Mouse (Mus musculus) stomach, postnatal 0 days (tissue): ENCODE measurements around the gene Smc3. TPM values are rescaled to one million over a fixed set of nuclear protein-coding genes. Genes with fewer than 3 reads are reported as not detected.

ENCODE experiments used
- ATAC-seq: fragments of 200-750 bp; cut with Nextera tagmentation; 2 replicates; pipeline ENCODE4 v1.8.0; 2017; ENCODE audit not compliant: low FRiP score, low TSS enrichment
- DNase-seq: peaks from one replicate; pipeline ENCODE4 v3.0.0-alpha.2; 2016; ENCODE audit warnings: low spot score
- H3K27ac ChIP-seq: fragments of 300-500 bp; sonication (generic); replicated peaks from 2 replicates; pipeline ENCODE4 v1.5.1; 2014; ENCODE audit warnings: mild to moderate bottlenecking, control low read depth
- H3K27me3 ChIP-seq: fragments of 300-500 bp; sonication (generic); 2 replicates; pipeline ENCODE4 v1.6.1; 2014; ENCODE audit warnings: low read length; ENCODE audit not compliant: control insufficient read depth, insufficient read depth
- H3K36me3 ChIP-seq: fragments of 300-500 bp; sonication (generic); 2 replicates; pipeline ENCODE4 v1.6.1; 2014; ENCODE audit warnings: low read length, mixed read lengths; ENCODE audit not compliant: control insufficient read depth, insufficient read depth
- H3K4me1 ChIP-seq: fragments of 300-500 bp; sonication (generic); replicated peaks from 2 replicates; pipeline ENCODE4 v1.6.1; 2014; ENCODE audit warnings: antibody characterized with exemption; ENCODE audit not compliant: control insufficient read depth, insufficient read depth
- H3K4me2 ChIP-seq: fragments of 300-500 bp; sonication (generic); replicated peaks from 2 replicates; pipeline ENCODE4 v1.6.1; 2014; ENCODE audit warnings: low read depth, mild to moderate bottlenecking, control low read depth, moderate library complexity
- H3K4me3 ChIP-seq: fragments of 300-500 bp; sonication (generic); 2 replicates; pipeline ENCODE4 v1.5.1; 2014; ENCODE audit warnings: low read depth, low read length, control low read depth
- H3K9ac ChIP-seq: fragments of 300-500 bp; sonication (generic); 2 replicates; pipeline ENCODE4 v1.6.1; 2014; ENCODE audit warnings: mild to moderate bottlenecking, low read length, control low read depth, mixed read lengths
- H3K9me3 ChIP-seq: fragments of 300-500 bp; sonication (generic); 2 replicates; pipeline ENCODE4 v1.6.1; 2016; ENCODE audit warnings: low read length; ENCODE audit not compliant: control insufficient read depth
- CTCF ChIP-seq: IDR thresholded peaks from 2 replicates; pipeline ENCODE4 v1.5.1; 2016; ENCODE audit warnings: antibody characterized with exemption, low read depth, mild to moderate bottlenecking, moderate library complexity
- EP300 ChIP-seq: optimal IDR thresholded peaks from 2 replicates; pipeline ENCODE3; 2016; ENCODE audit warnings: antibody characterized with exemption
- WGBS: fragments of 180-500 bp; shearing (Covaris S2); extraction: QIAGEN DNeasy Blood & Tissue Kit; methylation state at CpG from one replicate; pipeline ENCODE4 v1.1.7; 2014; 5-methylcytosine and 5-hydroxymethylcytosine counted together
- polyA plus RNA-seq: library from polyadenylated mRNA; unstranded; fragments of >200 nt; fragmentation: Nextera tagmentation; extraction: Ambion mirVana; gene quantifications from 2 replicates; pipeline ENCODE4 v1.2.1, GENCODE M21; 2015

The Smc3 gene
- polyA plus RNA-seq, 1 experiment from 2014 or later = 27.0 TPM

DNA sequence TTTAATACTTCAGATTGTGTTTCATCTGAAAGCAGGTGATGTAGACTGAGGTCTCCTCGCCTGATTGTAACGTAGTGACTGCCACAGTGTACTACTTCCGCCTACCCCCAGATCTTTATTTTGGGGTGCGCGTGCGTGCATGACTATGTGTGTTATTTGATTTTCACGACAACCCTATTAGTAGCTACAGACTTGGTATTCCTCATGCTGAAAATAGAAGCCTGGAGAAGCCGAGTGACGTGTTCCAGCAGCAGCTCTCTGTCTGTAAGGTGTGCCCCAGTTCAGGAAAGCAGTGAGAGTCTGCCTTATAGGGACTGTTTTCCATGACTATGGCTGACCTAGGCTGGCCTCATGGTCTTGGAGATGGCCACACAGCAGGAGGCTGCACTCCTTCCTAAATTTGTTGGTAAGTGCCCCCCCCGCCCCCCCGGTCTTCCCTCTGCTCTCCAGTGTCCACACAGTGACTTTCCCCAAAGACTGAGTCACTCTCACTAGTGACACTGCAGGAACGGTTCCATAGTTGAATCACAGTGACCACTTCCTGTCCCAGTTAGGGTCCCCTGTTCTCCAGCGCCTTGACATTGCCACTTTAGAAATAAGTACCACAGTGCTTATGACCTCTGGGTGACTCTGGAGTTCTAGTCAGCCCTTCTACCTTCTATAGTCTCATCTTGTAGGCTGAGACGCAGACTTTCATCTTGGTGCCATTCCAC is 34.5 kb upstream of the Smc3 start:
- Histone ChIP-seq H3K9me3 (no peaks in the 10 kb centered on the region), H3K9ac (no peak overlapping the region), H3K4me1 (no peaks in the 10 kb centered on the region), H3K27me3 (no peaks in the 10 kb centered on the region), H3K4me3 (no peak overlapping the region), H3K27ac (no peak overlapping the region), H3K4me2 (no peak overlapping the region), H3K36me3 (no peaks in the 10 kb centered on the region)
- ATAC-seq = peak; percentile 12; the same call in 1 of the 2 replicates
- 91% methylated on average over 14 of the region's 14 CpGs for WGBS
- TF ChIP-seq EP300 = no peak
- TF ChIP-seq CTCF = no peak
- no peak for DNase-seq

- Histone ChIP-seq H3K4me2 (no peak overlapping the region), H3K36me3 (no peaks in the 10 kb centered on the region), H3K9me3 (no peaks in the 10 kb centered on the region), H3K4me3 (no peak overlapping the region), H3K4me1 (no peaks in the 10 kb centered on the region), H3K27ac (no peak overlapping the region), H3K9ac (no peak overlapping the region), H3K27me3 (no peaks in the 10 kb centered on the region)
- DNase-seq = peak; percentile 8
- 48% methylated on average over 11 of the region's 11 CpGs for WGBS
- TF ChIP-seq EP300 (no peak), CTCF (no peak)
- ATAC-seq = no peak
Measured at GRCm38 (mm10) chr19:53567864-53568263, 32.3 kb upstream of the Smc3 start.

DNA sequence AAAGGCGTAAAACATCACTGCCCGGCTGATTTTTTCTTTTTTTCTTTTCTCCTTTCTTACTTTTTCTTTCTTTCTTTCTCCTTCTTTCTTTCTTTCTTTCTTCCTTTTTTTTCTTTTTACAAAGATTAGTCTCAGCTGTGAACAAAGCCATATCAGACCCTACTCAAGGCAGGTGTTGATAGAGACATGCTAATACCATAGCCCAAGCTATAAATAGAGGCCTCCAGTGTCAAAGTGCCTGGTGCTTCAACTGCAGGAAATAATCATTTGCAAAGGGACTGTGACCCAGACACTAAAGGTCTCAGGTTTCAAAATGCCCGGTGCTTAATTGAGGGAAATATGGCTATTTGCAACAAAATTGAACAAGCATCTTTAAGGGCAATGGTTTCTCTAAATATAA is 31.6 kb upstream of the Smc3 start:
- Histone ChIP-seq H3K4me3 (no peak overlapping the region), H3K4me2 (no peak overlapping the region), H3K9me3 (no peaks in the 10 kb centered on the region), H3K27me3 (no peaks in the 10 kb centered on the region), H3K9ac (no peak overlapping the region), H3K36me3 (no peaks in the 10 kb centered on the region), H3K4me1 (no peaks in the 10 kb centered on the region), H3K27ac (no peak overlapping the region)
- TF ChIP-seq EP300 (no peak), CTCF (no peak)
- no peak for ATAC-seq
- 80% methylated on average over 3 of the region's 3 CpGs for WGBS
- DNase-seq = peak; percentile 4

- Histone ChIP-seq H3K9me3 (no peaks in the 10 kb centered on the region), H3K27ac (no peak overlapping the region), H3K27me3 (no peaks in the 10 kb centered on the region), H3K36me3 (no peaks in the 10 kb centered on the region), H3K4me1 (no peaks in the 10 kb centered on the region), H3K4me2 (no peak overlapping the region), H3K9ac (no peak overlapping the region), H3K4me3 (no peak overlapping the region)
- TF ChIP-seq CTCF (no peak), EP300 (no peak)
- ATAC-seq (no peak), DNase-seq (peak; percentile 14)
- WGBS = 73% methylated on average over 4 of the region's 4 CpGs
Measured at GRCm38 (mm10) chr19:53571056-53571455, 29.1 kb upstream of the Smc3 start.

DNA sequence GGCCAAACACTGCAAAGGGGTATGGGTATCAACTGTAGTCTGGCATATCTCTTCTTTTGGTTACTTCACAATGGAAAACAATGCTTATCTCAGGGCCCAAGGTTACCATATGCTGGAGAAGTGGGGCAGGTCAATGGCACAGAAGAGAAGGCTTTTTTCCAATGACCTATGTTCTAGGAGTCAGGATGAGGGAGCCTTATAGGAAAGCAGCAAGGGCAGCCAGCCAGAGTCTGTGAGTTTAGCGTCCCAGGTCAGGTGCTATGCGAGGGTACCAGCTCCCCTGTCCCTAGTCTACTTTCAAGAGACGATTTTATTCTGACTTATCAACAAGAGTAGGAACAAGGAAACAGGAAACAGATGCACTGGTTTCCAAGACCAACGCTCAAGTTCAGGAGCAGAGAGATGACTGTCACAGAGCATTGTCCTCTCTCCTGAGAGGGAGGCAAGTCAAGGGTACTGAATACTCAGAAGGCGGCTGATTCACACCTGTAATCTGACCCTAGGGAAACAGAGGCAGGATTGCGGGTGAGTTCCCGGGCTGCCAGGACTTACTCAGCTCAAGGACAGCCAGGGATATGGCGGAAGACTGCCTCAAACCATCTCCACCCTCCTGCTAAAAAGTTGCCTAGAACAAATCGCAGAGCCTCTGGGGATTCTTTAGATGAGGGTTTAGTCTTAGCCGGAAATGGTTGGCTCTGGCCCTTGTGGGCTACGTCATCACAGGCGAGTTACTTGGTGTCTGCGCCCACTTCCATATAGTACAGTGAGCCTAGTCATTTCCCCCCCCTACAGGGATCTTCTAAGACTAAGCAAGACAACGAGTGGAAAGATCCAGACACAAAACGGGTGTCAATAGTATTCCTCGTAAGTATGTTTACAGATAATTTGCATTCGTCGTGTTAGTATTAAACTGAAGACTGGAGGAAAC is 28.4 kb upstream of the Smc3 start:
- 65% methylated on average over 18 of the region's 18 CpGs for WGBS
- Histone ChIP-seq H3K4me1 (no peaks in the 10 kb centered on the region), H3K9ac (no peak overlapping the region), H3K9me3 (no peaks in the 10 kb centered on the region), H3K4me2 (no peak overlapping the region), H3K36me3 (no peaks in the 10 kb centered on the region), H3K27ac (no peak overlapping the region), H3K4me3 (no peak overlapping the region), H3K27me3 (no peaks in the 10 kb centered on the region)
- ATAC-seq (no peak), DNase-seq (peak; percentile 8)
- TF ChIP-seq CTCF (no peak), EP300 (no peak)

GRCm38 (mm10) chr19:53572607-53573006 is 27.6 kb upstream of the Smc3 start:
- Histone ChIP-seq H3K4me3 (no peak overlapping the region), H3K4me1 (no peaks in the 10 kb centered on the region), H3K36me3 (no peaks in the 10 kb centered on the region), H3K4me2 (no peak overlapping the region), H3K27ac (no peak overlapping the region), H3K9me3 (no peaks in the 10 kb centered on the region), H3K27me3 (no peaks in the 10 kb centered on the region), H3K9ac (no peak overlapping the region)
- ATAC-seq (no peak), DNase-seq (peak; percentile 14)
- WGBS = 24% methylated on average over 12 of the region's 12 CpGs
- TF ChIP-seq CTCF = no peak
